Mouse (Mus musculus): ENCODE data around the gene Tsc1.

DNA sequence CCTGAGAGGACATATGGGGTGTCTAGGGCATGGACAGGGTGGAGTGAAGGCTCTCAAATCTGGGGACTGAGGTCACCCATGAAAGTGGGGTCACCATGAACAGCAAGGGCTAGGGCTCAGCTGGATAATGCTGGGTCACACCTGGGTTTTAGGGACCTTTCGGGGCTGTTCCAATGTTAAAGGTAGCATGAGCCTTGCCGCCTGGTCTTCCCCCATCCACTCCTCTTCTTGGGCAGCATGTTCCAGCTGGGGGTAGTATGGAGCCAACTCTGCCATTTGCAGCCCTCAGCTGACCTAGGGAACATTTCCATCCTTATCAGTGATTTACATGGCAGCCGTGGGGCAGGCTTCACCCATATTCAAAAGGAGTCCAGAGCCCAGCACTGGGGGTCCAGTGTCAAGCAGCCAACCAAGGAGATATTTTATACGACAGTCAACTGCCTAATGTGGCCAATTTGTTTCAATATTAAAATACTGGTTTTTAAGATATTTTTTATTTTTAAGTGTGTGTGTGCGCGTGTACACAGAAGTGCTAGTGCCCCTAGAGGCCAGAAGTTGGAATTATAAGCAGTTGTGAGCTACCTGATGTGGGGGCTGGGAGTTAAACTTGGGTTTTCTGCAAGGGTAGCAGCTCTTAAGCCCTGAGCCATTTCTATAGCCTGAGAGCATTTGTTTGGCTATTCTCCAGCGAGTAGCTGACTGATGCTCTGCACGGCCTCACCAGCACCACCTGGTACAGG lies 34.3 kb upstream of the Tsc1 start:
- TF ChIP-seq ZNF384 (IDR thresholded peaks at IDR 0.05; ENCODE audit: low read depth, low read length) (no peak), HCFC1 (IDR thresholded peaks at IDR 0.05; ENCODE audit: borderline replicate concordance, insufficient read depth, low read length) (no peak)

Measured in ES-E14 (cell line).